In genomic region chr16:64586825-64587224, GRCm38 (mm10) we compare ENCODE assay signal across 29 mouse cellular contexts. TPM values are rescaled to one million over a fixed set of nuclear protein-coding genes. Genes with fewer than 3 reads are reported as not detected.
DNase-seq lines count a peak whose midpoint lies in the region; ATAC-seq and TF ChIP-seq lines count a peak whose summit lies in the region.
"Had no signal": no experiment of that assay in that cellular context is flagged by ENCODE, and none has a peak within 500 bp of the region (broad histone marks: within the 10 kb centered on the region; RNA-seq: fewer than 3 reads in every experiment).

No protein-coding gene starts in this region.

- H3K27ac ChIP-seq in lung, embryonic 14.5 days (ENCODE audit: low read depth) = no peak overlapping the region
- H3K27ac ChIP-seq: forebrain, embryonic 10.5 days; forebrain, embryonic 13.5 days; gastrocnemius, adult 2 months; hindbrain, embryonic 12.5 days; hindbrain, embryonic 15.5 days had no signal

- ATAC-seq in lung, embryonic 14.5 days (ENCODE audit: insufficient read depth) = peak; percentile 57; the same call in 1 of the 2 replicates
- ATAC-seq: forebrain, embryonic 13.5 days; forebrain, embryonic 16.5 days had no signal

- H3K36me3 ChIP-seq in lung, embryonic 14.5 days (ENCODE audit: insufficient read depth) = no peaks in the 10 kb centered on the region
- H3K36me3 ChIP-seq: forebrain, embryonic 10.5 days; G1E; hindbrain, embryonic 12.5 days; hindbrain, embryonic 15.5 days had no signal

- H3K9ac ChIP-seq in lung, embryonic 14.5 days = no peak overlapping the region
- H3K9ac ChIP-seq: forebrain, embryonic 13.5 days; hindbrain, embryonic 12.5 days; hindbrain, embryonic 15.5 days had no signal

- H3K4me1 ChIP-seq in lung, embryonic 14.5 days (ENCODE audit: insufficient read depth) = peaks cover 6% of the 10 kb centered on the region; the same call in 1 of the 2 replicates
- H3K4me1 ChIP-seq: forebrain, embryonic 10.5 days; forebrain, embryonic 13.5 days; hindbrain, embryonic 12.5 days; hindbrain, embryonic 15.5 days had no signal

- DNase-seq in kidney, postnatal 10 days = peak; percentile 6
- DNase-seq in kidney, adult 18-20 months = no peak
- DNase-seq in lung, embryonic 14.5 days = peak; percentile 30
- no peak for DNase-seq in lung, postnatal 36 days
- DNase-seq in lung, postnatal 10 days = peak; percentile 6
- no peak for DNase-seq in lung, adult 18-20 months
- DNase-seq in Muller cell, postnatal 12 days (ENCODE audit: inconsistent ontology term) = peak; percentile 55
- no peak for DNase-seq in testis, postnatal 10 days (ENCODE audit: low spot score)
- DNase-seq: adrenal gland, adult 2 months; adrenal gland, postnatal 25 days; B cell, adult 2 months; cerebellum, adult 18-20 months; cerebellum, adult 9-10 months; cerebellum, postnatal 14 days; gastrocnemius, adult 2 months; gastrocnemius, postnatal 14 days; heart, adult 11 months had no signal

- H3K4me3 ChIP-seq in lung, embryonic 14.5 days (ENCODE audit: low read depth, low read length) = no peak overlapping the region
- H3K4me3 ChIP-seq: forebrain, embryonic 10.5 days; forebrain, embryonic 13.5 days; gastrocnemius, adult 2 months; hindbrain, embryonic 12.5 days; hindbrain, embryonic 15.5 days had no signal

- 38% methylated on average over 2 of the region's 2 CpGs for WGBS in lung, embryonic 14.5 days

- no peaks in the 10 kb centered on the region for H3K27me3 ChIP-seq in lung, embryonic 14.5 days (ENCODE audit: insufficient read depth, low read length)
- H3K27me3 ChIP-seq: CH12.LX; forebrain, embryonic 13.5 days; hindbrain, embryonic 12.5 days; hindbrain, embryonic 15.5 days had no signal

- no peaks in the 10 kb centered on the region for H3K9me3 ChIP-seq in lung, embryonic 14.5 days (ENCODE audit: low read depth, low read length)
- H3K9me3 ChIP-seq: forebrain, embryonic 10.5 days; forebrain, embryonic 13.5 days; G1E; hindbrain, embryonic 12.5 days; hindbrain, embryonic 15.5 days had no signal

- TF ChIP-seq CTCF in lung, embryonic 14.5 days (IDR thresholded peaks at IDR 0.05; ENCODE audit: low read depth) = no peak

- H3K4me2 ChIP-seq in lung, embryonic 14.5 days = no peak overlapping the region
- H3K4me2 ChIP-seq: forebrain, embryonic 13.5 days; heart, embryonic 11.5 days; hindbrain, embryonic 12.5 days; hindbrain, embryonic 15.5 days had no signal

RNA-seq across cellular contexts. Expression of gene Csnka2ip, which starts 15.4 kb away (rescaled TPM):
- not detected in 2 replicates for polyA plus RNA-seq in lung, embryonic 14.5 days (2014; fragmentation: Nextera tagmentation; extraction: Ambion mirVana)
- polyA plus RNA-seq: adrenal gland, adult 2 months; embryonic facial prominence, embryonic 11.5 days; embryonic facial prominence, embryonic 14.5 days; forebrain, embryonic 10.5 days; forebrain, embryonic 13.5 days; forebrain, embryonic 16.5 days; G1E; heart, embryonic 11.5 days; heart, embryonic 14.5 days; heart, postnatal 0 days; hindbrain, embryonic 12.5 days; hindbrain, embryonic 15.5 days had no signal

Comparison
In these comparisons a context has a peak if more than half of its experiments do, and no peak if none do; other contexts are left out.
1. DNase-seq: peak in kidney, postnatal 10 days (single experiment), lung, embryonic 14.5 days (single experiment), lung, postnatal 10 days (single experiment) and Muller cell, postnatal 12 days (single experiment); none in kidney, adult 18-20 months (single experiment), lung, postnatal 36 days (single experiment), lung, adult 18-20 months (0 of 2) and testis, postnatal 10 days (single experiment).